Mouse (Mus musculus) retina, postnatal 7 days (tissue): Measurements from ENCODE around the gene Tmem202.
A peak's percentile ranks its signal among the peaks of the same experiment; 100 is the strongest.

Source experiments
- DNase-seq: peaks from one replicate; pipeline ENCODE4 v3.0.0-alpha.2; 2012; ENCODE audit warnings: low read depth, low spot score

Gene Tmem202

DNA sequence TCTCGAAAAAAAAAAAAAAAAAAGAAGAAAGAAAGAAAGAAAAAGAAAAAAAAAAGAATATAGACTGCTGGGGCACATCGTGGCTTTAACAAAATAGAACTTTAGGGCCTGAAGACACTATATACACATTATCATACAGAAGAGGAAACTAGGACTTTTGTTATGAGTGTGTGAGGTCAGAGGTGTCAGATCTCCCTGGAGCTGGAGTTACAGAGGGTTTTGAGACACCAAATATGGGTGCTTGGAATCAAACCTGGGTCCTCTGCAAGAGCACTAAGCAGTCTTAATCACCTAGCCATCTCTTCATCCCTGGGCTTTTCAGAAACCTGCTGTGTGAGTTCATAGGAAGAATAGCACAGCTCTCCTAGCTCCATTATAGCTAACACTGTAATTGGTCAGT, 6.2 kb downstream of the Tmem202 start:
- DNase-seq, result no peak

DNA sequence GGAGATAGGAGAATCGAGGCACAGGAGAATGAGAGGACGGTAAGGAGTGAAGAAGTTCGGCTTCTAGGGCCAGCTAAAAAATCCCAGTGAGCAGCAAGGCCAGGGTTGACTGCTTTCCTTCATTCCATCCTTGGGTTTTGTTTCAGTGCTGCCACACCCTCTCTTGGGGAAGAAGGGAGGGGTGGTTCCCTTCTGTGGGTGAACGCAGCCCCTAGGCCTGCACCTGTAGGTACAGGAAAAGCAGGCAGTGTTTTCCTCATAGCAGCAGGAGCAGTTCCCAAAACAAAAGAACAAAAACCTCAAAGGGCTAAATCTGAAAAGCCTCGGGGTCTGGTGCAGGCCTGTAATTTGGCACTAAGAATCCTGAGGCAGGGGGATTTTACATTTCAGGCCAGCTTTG, 8.0 kb downstream of the Tmem202 start:
- no peak for DNase-seq

DNA sequence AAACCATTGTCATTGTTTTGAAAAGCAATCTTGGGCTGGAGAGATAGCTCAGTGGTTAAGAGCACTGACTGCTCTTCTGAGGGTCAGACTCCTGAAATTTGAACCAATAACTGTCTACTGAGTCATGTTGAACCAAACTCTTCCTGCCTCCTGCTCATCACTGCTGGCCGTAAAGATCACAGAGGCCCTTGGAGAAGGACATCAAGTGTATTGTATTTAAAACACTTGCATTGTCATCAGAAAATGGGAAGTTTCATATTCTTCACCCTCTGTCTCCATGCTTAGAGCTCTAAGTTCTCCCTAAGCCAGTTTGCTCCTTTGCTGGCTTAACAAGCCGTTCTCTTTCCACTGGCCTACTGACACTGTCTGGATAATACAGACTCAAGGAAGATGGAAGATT, 11.4 kb downstream of the Tmem202 start:
- DNase-seq, result no peak

DNA sequence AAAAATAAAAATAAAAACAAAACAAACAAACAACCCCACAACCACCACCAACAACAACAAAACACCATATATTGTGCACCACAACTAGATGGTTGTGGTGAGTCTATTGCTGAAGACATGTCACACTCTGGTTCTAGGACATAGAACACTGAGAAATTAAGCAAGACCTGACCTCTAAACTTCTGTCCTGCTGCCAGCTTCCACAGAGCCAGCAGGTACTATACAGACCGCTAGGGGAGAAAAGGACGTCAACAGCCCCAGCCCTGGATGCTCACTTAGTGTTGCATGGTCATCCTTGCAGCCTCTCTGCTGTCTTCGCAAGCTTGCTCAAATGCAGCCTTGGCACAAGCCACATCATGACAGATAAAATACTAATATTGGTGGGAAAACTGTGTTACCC, 12.1 kb downstream of the Tmem202 start:
- DNase-seq, result no peak

DNA sequence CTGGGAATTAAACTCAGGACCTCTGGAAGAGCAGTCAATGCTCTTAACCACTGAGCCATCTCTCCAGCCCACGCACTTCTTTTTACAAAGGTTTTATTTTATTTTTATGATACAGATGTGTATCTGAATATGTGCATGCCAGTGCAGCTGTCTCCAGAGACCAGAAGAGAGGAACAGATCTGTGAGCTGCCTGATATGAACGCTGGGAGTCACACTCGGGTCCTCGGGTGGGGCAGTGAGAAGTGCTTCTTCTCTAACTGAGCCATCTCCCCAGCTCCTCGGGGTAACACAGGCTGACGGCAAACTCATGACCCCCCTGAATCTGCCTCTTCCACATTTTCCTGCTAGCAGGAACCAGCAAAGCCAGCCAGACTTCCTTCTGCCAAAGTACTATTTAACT, 12.9 kb downstream of the Tmem202 start:
- no peak for DNase-seq

DNA sequence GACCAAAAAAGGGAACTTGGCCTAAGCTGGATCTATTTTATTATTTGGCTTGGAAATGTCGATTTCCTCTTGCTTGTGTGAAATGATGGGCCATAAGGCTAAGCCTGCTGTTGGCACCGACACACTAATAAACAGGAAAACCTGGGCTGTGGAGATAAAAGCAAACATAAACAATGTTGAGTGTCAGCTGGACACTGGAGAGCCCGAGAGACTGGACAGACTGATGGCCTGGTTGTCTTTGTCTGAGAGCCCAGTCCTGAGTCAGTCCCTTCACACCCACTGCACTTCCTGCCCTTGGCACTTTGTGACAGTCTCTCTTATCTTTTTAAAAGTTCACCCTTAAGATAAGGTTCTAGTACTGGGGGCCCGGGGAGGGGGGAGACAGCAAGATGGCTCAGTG, 16.7 kb downstream of the Tmem202 start:
- no peak for DNase-seq

DNA sequence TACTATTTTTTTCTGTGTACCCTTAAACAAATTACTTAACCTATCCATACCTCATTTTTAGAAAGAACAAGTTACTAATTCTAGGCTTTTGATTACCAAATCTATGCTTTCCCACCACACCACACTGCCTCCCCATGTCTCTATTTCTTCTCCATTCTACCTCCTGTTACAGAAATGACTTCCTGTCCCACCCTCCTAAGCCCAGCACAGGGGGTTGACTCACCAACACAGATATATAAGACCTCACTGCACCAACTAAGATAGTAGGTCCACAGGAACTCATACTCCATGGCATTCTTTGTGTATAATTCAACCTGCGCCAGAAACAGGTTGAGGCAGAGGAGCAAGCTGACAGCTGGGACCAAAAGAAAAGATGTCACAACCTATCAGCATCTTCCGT, 20.3 kb downstream of the Tmem202 start:
- no peak for DNase-seq

DNA sequence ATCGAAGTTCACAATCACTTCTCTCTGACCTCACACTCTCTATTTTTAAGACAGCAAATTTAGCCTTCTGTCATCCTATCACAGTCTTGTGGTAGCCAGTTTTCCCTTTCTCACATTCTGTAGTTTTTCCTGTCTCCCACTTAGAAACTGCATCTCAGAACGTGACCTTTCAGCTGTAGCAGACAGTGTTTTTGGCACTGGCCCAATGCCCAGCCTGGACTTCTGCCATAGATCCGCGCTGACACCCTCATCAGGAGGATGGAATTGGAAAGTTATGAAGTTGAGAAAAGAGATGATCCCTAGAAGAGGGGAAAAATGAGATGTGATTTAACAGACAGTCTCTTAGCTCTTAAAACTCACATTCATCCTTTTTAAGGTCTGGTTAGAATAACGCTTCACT, 20.7 kb downstream of the Tmem202 start:
- no peak for DNase-seq

DNA sequence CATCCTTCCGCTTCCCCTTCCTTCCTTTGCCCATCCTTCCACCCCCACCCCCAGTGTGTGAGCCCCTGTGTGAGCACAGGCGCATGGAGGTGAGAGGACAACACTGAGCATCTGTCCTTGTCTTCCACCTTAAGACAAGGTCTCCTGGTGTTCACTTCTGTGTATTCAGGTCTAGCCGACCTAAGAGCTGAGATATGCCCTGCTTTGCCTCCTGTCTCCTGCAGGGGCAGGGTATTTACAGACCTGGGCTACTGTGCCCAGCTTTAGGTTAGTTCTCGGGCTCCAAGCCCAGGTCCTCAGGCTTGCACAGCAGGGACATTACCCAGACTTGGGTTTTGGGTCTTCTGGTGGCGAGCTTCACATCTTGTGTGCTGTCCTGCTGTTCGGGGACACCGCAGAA, 22.5 kb downstream of the Tmem202 start:
- no peak for DNase-seq

DNA sequence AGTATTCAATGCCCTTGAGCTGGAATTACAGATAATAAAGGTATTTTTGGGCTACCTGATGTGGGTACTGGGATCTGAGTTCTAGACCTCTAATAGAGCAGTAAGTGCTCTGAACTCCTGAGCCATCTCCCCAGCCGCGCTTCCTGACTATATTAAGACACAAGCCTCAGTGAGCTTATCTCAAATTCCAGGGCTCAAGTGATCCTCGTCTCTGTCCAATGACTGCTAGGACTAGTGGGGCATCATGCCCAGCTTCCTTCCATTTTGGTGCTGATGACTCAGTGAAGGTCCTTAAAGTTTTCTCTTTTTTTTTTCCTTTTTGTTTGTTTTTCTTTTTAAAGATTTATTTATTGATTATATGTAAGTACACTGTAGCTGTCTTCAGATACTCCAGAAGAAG, 24.6 kb downstream of the Tmem202 start:
- no peak for DNase-seq

DNA sequence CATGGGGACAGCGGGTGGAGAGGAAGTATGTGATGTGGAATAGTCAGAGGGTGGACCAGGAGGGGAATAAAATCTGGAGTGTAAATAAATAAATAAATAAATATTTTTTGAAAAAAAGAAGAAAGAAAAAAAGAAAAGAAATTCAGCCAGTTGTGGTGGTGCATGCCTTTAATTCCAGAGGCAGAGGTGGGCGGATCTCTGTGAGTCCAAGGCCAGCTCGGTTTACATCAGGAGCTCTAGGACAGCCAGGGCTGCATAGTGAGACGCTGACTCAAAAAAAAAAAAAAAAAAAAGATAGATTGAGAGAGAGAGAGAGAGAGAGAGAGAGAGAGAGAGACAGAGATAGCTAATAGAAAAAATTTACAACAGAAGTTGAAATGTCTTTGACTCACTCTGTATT, 27.3 kb downstream of the Tmem202 start:
- DNase-seq, result no peak

DNA sequence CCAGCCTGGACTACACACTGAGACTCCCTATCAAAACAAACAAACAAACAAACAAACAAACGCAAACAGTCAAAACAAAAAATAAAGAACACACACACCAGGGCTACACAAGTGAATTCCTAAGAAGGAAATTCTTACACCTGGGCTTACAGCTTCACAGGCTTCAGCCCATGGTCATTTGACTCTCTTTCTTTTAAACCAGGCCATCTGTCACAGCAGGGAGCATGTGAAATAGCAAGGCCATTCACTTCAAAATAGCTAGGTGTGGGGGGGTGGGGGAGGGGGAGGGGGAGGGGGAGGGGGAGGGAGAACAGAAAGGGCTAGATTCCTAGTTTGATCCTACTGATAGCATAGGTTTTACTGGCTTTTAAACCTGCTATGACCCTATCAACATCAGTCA, 31.5 kb downstream of the Tmem202 start:
- DNase-seq, result no peak

DNA sequence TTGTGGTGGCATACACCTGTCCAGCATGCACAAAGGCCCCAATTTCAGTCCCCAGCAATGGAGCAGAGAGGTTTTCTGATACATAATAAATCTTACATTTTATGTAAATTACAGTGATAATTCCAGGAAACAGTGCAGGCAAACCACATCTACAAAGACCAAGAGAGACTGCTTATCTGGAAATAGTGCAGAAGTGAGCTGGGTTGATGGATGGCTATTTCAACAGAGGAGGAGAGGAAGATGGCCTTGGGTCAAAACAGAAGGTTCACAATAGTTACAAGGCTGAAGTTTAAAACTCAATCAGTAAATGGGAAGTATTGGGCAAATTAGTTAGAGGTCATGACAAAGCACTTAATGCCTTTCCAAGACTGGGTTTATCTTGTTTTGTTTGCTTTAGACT, 52.3 kb downstream of the Tmem202 start:
- DNase-seq, result no peak

DNA sequence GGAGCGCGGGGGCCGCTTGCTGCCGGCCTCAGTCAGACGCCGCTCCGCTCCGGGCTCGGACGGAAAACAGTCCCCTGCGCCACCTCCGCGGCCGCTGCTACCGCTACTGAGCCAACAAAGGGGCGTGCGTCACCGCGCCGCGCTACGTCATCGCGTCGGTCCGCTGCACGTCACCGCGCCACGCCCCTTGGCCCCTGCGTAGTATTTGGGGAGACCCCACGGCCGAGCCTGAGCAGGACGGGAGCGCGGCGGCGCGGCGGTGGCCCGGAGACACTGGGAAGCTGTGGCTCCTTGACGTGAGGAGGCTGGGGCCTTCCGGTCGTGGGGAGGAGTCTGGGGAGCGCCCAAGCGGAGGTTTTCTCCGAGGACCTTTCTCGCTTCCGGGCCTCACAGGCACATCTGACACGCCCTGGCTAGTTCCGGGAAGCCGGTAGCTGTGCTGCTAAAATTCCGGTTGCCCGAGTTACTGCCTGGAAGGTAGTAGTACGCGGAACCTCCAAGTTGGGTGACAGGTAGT, 53.0 kb downstream of the Tmem202 start, which contains the start of gene Arih1:
Gene Arih1 (minus strand): TSS at position 70 of the 517 bp plus-strand sequence.
- peak; percentile 96 for DNase-seq

DNA sequence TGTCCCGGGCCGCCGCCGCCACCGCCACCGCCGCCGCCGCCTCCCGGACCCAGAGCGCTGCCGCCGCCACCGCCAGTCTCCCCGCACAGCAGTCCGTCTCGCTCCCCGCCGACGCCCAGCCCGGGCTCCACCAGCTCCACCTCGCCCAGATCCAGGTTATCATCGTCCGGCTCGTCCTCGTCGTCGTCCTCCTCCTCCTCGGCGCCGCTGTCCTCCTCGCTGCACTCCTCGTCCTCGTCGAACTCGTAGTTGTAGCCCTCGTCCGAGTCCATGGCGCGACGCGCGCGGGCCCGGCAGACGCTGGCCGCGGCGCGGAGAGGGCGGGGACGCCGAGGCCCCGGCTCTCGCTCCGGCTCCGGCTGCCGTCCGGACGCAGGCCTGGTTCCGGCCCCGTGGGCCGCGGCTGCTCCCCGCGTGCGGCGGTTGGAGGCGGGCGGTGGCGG, 53.5 kb downstream of the Tmem202 start:
- no peak for DNase-seq

DNA sequence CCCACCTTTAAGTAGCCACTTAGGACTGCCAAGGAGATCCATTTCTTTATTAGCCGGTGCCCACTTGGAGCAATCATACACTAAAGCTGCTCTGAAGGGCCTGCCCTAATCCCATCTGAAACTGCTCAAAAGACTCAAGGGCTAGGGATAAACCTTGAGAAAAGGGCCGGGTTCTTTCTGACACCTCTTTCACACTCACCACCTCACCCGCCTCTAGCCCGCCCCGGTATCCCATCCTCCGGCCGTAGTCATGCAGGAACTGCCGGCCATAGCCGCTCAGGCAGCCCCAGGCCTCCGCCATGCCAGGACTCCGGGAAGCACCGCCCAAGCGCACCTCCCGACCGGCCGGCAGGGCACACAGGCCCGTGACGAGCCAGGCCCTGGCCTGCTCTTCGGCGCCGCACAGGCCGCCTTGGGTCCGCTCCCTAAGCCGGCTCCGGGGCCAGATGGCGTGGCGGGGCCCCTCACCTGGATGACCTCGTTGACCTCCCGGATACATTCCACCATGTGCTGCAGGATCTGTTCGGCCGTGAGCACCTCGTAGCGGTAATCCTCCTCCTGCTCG, 54.1 kb downstream of the Tmem202 start:
- peak; percentile 46 for DNase-seq

DNA sequence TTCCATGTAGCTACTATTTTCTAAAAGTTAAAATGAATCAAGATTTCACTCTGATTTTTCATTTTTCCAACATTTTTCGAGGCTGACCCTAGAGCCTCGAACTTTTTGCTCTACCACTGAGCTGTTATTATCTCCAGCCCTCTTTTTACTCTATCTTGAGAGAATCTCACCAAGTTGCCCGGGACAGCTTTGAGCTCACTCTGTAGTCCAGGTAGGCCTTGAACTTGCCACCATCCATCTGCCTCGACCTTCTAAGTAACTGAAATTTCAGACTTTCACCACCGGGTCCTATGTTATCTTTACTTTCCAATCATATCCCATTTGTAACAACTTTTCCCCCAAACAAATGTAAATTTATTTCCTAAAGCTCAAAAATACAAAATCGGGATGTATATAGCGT, 54.9 kb downstream of the Tmem202 start:
- no peak for DNase-seq

DNA sequence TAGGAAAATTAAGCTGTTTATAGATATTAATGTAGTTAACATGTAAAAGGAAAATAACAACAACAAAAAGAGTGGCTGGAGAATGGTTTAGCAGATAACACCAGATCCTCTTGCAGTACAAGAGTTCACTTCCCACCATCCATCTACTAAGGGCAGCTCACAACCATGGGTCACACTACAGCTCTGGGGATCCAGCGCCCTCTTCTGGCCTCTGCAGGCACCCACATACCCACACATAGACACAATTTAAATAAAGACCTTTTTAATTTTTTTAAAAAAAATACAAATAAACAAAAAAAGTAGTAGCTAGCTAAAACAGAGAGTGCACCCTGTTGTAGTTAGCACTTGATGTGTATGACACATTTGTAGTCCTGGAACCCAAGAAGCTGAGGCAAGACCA, 57.2 kb downstream of the Tmem202 start:
- no peak for DNase-seq

DNA sequence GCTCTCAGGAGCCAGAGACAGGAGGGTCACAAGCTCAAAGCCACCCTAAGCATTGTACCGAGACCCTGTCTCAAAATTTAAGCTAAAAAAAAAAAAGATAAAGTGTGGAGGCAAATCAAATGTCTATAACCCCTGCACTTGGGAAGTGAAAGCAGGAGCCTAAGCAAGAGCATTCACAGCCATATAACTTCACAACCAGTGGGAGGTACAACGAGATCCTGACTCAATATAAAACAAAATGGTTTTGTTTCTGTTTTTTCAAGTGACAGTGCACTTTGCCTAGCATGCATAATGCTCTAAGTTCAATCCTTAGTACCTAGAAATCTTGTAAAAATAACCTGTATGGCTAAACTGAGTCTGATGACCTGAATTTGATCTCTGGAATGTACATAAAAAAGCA, 63.0 kb downstream of the Tmem202 start:
- DNase-seq, result no peak

DNA sequence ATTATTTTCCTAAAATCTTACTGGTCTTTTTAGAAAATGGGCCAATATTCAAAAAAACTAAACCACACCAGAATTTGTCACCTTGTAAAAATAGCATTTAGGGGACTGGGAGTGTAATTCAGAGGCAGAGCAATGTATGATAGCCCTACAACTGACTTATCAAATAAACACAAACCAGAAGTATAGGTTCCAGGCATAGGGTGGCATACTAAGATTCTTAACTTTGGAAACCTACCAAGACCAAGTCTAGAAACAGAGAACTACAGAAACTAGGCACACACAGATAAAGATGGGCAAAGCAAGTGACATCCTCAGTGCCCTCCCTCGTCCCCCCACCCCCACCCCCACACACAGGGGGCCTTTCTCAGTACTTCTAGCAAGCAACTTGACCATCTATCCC, 64.8 kb downstream of the Tmem202 start:
- DNase-seq, result no peak

DNA sequence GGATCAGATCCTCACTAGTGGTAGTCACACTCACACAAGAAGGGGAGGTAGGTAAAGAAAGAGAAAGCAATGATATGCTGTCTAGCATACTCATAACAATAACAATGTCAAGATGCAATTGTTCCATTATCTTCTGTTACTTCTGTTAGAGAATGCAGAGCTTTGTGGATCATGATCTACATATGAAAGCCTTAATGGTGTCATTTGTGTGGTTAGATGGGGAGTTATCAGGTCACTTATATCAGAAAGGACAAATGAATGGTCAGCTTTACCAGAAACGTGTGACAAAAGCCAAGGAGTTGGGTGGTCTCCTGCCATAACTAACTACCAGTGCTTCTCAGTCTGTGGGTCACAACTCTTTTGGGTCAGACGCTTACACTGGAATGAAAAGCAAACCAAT, 66.5 kb downstream of the Tmem202 start:
- DNase-seq, result no peak

DNA sequence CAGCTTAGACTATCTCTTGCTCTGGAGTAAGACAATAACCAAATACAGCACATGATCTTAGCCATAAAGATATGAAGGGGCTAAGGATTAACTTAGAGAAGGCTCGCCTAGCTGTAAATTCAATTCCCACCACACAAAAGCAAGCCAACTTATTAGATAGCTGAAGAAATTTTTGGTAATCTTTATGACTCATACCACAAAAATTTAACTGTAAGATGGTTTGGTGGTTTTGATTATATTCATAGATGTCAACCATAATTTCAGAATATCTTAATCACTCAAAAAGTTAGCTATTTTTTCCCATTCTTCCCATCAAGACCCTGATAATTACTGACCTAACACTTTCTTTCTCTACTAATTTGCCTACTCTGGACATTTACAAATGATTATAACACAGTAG, 70.2 kb downstream of the Tmem202 start:
- no peak for DNase-seq
